Mouse (Mus musculus): ENCODE measurements around the gene Rag2. TPM values are rescaled to one million over a fixed set of nuclear protein-coding genes. Genes with fewer than 3 reads are reported as not detected.
A peak's percentile ranks its signal among the peaks of the same experiment; 100 is the strongest.

Gene Rag2
- polyA plus RNA-seq, 1 experiment from 2014 or later, result 0.09 TPM

DNA sequence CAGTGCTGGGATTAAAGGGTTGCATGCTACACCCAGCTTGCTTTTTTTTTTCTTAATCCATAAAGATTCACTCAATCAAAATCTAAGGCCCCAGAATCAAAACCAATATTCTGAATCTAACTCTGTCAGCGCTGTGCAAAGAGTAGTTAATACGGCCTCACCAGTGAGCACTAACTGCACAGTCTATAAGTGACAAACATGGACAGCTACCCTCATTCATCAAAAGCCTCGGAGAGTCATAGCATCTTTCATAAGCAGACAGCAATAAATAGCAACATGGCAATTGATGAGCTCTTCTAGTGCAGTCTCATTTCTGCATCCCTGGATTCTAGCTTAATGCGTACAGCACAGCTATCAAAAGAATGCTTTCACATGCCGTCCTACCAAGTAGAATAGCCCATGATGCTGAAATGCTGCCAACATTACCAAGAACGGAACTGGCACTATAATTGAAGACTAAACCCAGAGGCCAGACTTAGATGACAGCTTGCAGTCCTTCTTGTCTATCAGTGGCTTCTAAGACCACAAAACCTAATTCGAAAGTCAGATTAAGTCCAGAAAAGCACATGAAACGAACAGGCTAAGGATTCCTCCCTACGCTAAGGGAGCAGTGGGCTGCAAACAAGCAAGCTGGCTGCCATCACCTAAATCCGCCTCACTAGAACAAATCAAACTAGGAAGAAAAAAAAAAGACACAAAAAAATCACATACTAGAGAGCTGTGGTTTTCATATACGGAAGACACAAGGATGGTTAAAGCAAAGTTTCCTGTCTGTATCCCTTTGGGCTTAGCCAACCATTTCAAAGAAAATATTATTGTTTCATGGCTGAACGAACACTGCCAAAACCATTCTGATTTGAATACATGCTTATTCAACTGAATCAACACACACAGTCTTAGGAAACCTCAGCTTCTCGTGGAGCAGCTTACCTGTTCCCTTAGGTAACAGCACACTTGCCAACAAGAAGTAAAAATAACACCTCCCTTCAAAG is 26.0 kb upstream of the Rag2 start:
- H3K4me1 ChIP-seq, result peaks cover 22% of the 10 kb centered on the region
- 69% methylated on average over 13 of the region's 13 CpGs for WGBS
- no peak for ATAC-seq (ENCODE audit: insufficient number of reproducible peaks, insufficient read depth, low FRiP score, low TSS enrichment)
- H3K9me3 ChIP-seq, result no peaks in the 10 kb centered on the region
- no peaks in the 10 kb centered on the region for H3K27me3 ChIP-seq
- H3K4me2 ChIP-seq (replicated peaks), result no peak overlapping the region
- H3K4me3 ChIP-seq, result no peak overlapping the region
- H3K27ac ChIP-seq, result no peak overlapping the region
- no peak overlapping the region for H3K9ac ChIP-seq
- no peaks in the 10 kb centered on the region for H3K36me3 ChIP-seq

DNA sequence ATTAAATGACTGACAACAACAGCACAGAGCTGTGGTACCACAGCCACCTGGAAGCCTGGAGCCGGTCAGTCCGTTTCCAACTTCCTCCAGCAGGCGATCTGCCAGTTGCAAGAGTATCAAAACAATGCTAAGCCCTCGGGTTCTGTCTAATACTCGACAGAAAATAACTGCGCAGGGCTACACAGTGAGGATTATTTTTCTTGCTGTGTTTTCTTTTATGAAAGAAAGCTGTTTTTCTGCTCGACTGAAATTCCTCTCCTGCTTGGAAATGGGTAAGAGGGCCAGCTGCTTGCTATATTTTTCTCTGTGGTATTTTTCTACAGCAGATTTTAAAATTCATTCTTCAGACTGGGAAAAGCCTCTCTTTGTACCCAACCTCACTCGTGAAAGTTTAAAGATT is 23.8 kb upstream of the Rag2 start:
- Histone ChIP-seq H3K27me3 (no peaks in the 10 kb centered on the region), H3K4me3 (no peak overlapping the region), H3K9ac (no peak overlapping the region), H3K9me3 (no peaks in the 10 kb centered on the region), H3K27ac (peak overlapping the region; percentile 86), H3K4me1 (peaks cover 22% of the 10 kb centered on the region), H3K36me3 (no peaks in the 10 kb centered on the region), H3K4me2 (replicated peaks) (0 out of 2 replicates have a peak overlapping the region, but pooled peaks have one; percentile 24)
- peak; percentile 75; the same call in 1 of the 2 replicates for ATAC-seq (ENCODE audit: insufficient number of reproducible peaks, insufficient read depth, low FRiP score, low TSS enrichment)
- WGBS, result 10% methylated on average over 8 of the region's 8 CpGs

DNA sequence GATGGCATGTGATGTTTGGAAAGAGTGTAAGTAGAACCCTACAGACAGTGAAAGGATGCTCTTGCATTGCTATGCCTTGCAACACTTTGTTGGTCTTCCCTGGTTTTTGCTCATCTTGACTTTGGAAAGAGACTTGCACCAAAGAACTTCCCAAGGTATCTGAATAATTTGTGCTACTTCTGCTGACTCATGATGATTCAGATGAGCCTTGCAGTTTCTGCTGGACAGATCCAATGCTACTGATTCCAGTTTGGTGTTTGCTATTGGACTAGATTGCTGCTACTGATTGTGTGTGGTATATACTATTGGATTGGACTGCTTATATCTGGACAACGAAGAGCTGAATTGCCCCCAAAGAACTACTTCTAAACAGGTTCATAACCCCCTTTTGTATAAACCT is 21.4 kb upstream of the Rag2 start:
- Histone ChIP-seq H3K27ac (no peak overlapping the region), H3K4me3 (no peak overlapping the region), H3K9me3 (no peaks in the 10 kb centered on the region), H3K4me1 (peaks cover 22% of the 10 kb centered on the region), H3K36me3 (no peaks in the 10 kb centered on the region), H3K27me3 (no peaks in the 10 kb centered on the region), H3K9ac (no peak overlapping the region), H3K4me2 (replicated peaks) (no peak overlapping the region)
- WGBS, result 82% methylated on average over 1 of the region's 1 CpGs
- ATAC-seq (ENCODE audit: insufficient number of reproducible peaks, insufficient read depth, low FRiP score, low TSS enrichment), result no peak

DNA sequence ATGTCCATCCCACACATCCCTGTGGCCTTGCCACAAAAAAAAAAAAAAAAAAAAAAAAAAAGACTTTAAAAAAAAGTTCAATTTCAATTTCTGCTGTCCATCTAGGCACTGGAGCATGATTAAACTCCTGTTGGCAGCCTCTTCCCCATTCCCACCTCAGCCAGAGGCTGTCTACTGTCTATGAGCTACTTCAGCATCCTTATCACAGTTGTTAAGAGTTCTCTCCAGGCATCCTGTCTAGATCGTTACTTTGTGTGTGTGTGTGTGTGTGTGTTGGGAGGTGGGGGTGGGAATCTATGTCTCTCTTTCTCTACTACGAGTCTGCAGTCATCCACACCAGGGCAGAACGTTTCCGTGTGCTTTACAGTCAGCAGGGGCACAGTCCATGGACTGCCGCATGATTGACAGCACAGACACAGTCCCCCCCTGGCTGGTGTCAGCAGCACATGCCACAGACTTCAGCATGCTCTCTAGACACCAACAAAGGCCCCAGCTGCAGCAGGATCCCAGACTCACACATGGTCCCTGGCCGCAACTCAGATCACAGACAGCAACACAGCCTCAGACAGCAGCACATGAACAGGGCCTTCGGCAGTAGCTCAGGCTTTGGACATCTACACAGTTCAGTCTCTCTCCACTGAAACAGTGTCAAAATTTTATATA is 16.2 kb upstream of the Rag2 start:
- H3K27me3 ChIP-seq, result no peaks in the 10 kb centered on the region
- H3K27ac ChIP-seq, result no peak overlapping the region
- WGBS, result 57% methylated on average over 7 of the region's 7 CpGs
- no peaks in the 10 kb centered on the region for H3K4me1 ChIP-seq
- no peak overlapping the region for H3K4me2 ChIP-seq (replicated peaks)
- ATAC-seq (ENCODE audit: insufficient number of reproducible peaks, insufficient read depth, low FRiP score, low TSS enrichment), result 0 out of 2 replicates have a peak, but pooled peaks have one; percentile 52
- H3K4me3 ChIP-seq, result no peak overlapping the region
- no peaks in the 10 kb centered on the region for H3K36me3 ChIP-seq
- H3K9me3 ChIP-seq, result no peaks in the 10 kb centered on the region
- no peak overlapping the region for H3K9ac ChIP-seq

DNA sequence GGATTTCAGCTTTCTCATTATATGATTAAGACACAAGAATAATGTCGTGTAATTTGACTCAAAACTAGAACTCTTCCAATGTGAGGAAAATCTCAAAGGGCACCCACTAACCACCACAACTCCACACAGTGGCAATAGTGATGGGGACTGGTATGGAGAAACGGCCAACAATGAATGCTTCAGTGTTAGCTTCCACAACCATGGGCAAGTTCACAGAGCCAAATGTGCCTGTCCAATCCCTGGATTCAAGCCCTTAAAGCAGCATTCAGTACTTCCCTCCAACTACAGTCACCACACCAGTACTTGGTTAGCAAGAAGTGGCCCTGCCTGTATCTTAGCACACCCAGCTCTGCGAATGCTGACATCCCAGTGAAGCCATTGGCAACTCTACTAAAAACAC is 13.7 kb upstream of the Rag2 start:
- Histone ChIP-seq H3K27ac (no peak overlapping the region), H3K9me3 (no peaks in the 10 kb centered on the region), H3K4me2 (replicated peaks) (no peak overlapping the region), H3K27me3 (no peaks in the 10 kb centered on the region), H3K4me1 (peaks cover 1% of the 10 kb centered on the region; the same call in 1 of the 2 replicates), H3K4me3 (no peak overlapping the region), H3K36me3 (no peaks in the 10 kb centered on the region), H3K9ac (no peak overlapping the region)
- no peak for ATAC-seq (ENCODE audit: insufficient number of reproducible peaks, insufficient read depth, low FRiP score, low TSS enrichment)
- 81% methylated on average over 3 of the region's 3 CpGs for WGBS

DNA sequence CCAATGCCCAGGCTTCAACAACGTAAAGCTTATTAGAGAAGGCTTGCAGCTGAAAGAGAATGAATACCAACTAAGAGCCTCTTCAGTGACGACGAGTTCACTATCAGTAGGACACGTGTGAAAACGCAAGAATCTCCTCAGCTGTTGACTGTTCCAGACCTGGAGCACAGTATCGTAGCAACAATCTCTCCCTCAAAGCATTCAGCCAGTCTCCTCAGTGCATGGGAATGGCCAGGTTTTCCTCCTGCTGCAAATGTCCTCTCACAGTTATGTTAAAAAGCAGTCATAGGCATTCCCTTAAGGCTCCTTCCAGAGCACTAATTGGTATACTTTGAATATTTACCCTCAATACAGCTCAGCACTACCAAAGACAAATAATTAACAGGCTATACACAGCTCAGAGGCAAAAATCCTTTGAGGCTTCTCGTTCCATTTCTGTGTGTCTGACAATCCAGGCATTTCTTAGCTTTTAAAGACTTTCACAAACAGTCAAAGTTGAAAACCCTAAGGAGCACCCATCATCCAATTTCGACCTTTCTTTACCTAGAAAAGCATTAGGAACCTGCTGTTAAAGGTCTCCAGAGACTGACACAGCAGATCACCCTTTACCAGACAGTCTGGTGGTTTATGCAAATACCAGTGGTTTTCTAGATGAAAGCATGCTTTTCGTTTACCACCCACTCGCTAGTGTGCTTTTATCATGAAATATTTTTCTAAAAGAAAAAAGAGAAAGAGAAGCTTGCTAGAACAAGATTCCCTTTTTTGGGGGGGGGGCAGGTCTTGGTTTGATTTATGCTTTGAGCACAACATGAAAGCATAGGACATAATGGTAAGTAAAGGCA is 8.8 kb upstream of the Rag2 start:
- Histone ChIP-seq H3K9ac (no peak overlapping the region), H3K27me3 (no peaks in the 10 kb centered on the region), H3K4me2 (replicated peaks) (no peak overlapping the region), H3K4me1 (peaks cover 7% of the 10 kb centered on the region; the same call in 1 of the 2 replicates), H3K36me3 (no peaks in the 10 kb centered on the region), H3K9me3 (no peaks in the 10 kb centered on the region), H3K4me3 (no peak overlapping the region), H3K27ac (no peak overlapping the region)
- WGBS, result 72% methylated on average over 10 of the region's 10 CpGs
- no peak for ATAC-seq (ENCODE audit: insufficient number of reproducible peaks, insufficient read depth, low FRiP score, low TSS enrichment)

DNA sequence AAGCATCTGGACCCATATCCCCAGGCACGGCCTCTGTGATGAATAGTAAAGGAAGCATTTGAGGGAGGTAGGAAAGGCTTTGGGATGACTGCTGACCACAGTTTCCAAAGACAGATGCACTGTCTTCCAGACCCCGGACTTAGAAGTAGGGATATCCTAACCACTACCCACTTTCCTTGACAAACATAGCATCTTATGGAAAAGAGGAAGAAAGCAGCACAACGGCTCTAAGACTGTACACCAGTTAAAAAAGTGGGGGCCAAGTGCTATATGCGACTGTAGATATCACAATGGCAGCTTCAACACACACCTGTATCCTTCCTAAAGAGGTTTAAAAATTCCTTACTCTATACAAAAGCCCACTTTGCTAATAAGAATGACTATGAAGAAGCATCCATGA is 6.1 kb upstream of the Rag2 start:
- Histone ChIP-seq H3K9ac (no peak overlapping the region), H3K27me3 (no peaks in the 10 kb centered on the region), H3K27ac (no peak overlapping the region), H3K4me3 (no peak overlapping the region), H3K36me3 (no peaks in the 10 kb centered on the region), H3K4me2 (replicated peaks) (no peak overlapping the region), H3K9me3 (no peaks in the 10 kb centered on the region), H3K4me1 (peaks cover 7% of the 10 kb centered on the region; the same call in 1 of the 2 replicates)
- WGBS, result 87% methylated on average over 4 of the region's 4 CpGs
- no peak for ATAC-seq (ENCODE audit: insufficient number of reproducible peaks, insufficient read depth, low FRiP score, low TSS enrichment)

DNA sequence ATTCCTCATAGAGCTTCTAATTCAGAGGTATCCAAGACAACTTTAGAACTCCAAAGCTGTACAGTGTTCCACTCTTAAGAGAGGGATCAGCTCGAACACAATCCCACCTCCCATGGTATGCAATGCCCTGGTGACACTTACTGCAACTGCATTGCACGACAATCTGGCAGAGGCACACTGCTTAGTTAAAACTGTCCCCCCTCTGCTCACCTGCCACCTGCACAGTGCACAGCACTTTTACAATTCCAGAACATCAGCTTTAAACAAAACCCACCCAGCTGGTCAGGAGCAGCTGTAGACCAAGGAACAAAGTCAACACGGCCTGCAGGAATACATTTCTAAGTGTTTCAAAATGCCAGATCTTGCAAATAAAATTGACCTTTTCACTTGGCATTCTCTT is 3.6 kb upstream of the Rag2 start:
- Histone ChIP-seq H3K27ac (no peak overlapping the region), H3K27me3 (no peaks in the 10 kb centered on the region), H3K4me1 (peaks cover 9% of the 10 kb centered on the region; the same call in 1 of the 2 replicates), H3K4me3 (no peak overlapping the region), H3K9me3 (no peaks in the 10 kb centered on the region), H3K9ac (no peak overlapping the region), H3K4me2 (replicated peaks) (no peak overlapping the region), H3K36me3 (no peaks in the 10 kb centered on the region)
- no peak for ATAC-seq (ENCODE audit: insufficient number of reproducible peaks, insufficient read depth, low FRiP score, low TSS enrichment)
- 75% methylated on average over 3 of the region's 3 CpGs for WGBS

DNA sequence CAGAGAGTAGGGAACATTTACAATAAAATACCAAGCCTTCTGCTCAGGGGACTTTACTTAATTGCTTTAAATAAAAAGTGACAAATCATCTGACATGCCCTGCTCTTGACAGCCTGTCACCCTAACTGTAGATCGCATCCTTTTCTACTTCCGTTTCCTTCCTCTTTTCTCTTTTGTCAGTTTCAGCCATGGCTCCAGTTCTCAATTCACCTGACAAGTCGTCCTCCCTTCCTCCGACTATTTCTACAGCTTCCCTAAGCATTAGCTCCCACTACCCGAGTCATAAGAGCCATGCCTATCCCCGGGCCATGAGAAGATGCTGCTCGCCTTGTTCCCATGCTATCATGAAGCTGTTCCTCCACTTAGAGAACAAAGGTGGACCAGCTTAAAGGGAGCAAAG is 2.9 kb upstream of the Rag2 start:
- ATAC-seq (ENCODE audit: insufficient number of reproducible peaks, insufficient read depth, low FRiP score, low TSS enrichment), result no peak
- peaks cover 7% of the 10 kb centered on the region for H3K4me1 ChIP-seq
- H3K27ac ChIP-seq, result no peak overlapping the region
- H3K4me3 ChIP-seq, result no peak overlapping the region
- 74% methylated on average over 7 of the region's 7 CpGs for WGBS
- H3K4me2 ChIP-seq (replicated peaks), result no peak overlapping the region
- no peaks in the 10 kb centered on the region for H3K36me3 ChIP-seq
- H3K9me3 ChIP-seq, result no peaks in the 10 kb centered on the region
- no peak overlapping the region for H3K9ac ChIP-seq
- no peaks in the 10 kb centered on the region for H3K27me3 ChIP-seq

DNA sequence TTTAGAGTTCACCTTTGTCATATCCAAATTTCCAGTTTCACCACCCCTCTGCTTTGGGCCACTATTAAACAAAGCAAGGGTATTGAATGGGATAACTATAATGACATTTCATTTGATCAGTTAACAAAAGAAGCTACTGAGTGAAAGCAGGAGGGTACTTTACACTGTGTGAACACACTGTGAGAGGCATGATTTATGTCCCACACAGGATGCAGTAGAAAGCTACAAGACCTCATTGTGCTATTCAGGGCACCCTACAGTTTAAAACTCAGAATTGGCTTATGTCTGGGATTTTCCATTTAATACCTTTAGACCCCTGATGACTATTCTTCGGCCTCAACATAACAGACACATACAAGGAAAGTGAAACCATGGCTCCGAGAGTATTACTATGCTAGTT is 1.5 kb upstream of the Rag2 start:
- no peak overlapping the region for H3K4me3 ChIP-seq
- H3K36me3 ChIP-seq, result no peaks in the 10 kb centered on the region
- 80% methylated on average over 2 of the region's 2 CpGs for WGBS
- peaks cover 7% of the 10 kb centered on the region for H3K4me1 ChIP-seq
- no peak overlapping the region for H3K27ac ChIP-seq
- no peak for ATAC-seq (ENCODE audit: insufficient number of reproducible peaks, insufficient read depth, low FRiP score, low TSS enrichment)
- no peaks in the 10 kb centered on the region for H3K9me3 ChIP-seq
- no peaks in the 10 kb centered on the region for H3K27me3 ChIP-seq
- H3K4me2 ChIP-seq (replicated peaks), result no peak overlapping the region
- H3K9ac ChIP-seq, result no peak overlapping the region

DNA sequence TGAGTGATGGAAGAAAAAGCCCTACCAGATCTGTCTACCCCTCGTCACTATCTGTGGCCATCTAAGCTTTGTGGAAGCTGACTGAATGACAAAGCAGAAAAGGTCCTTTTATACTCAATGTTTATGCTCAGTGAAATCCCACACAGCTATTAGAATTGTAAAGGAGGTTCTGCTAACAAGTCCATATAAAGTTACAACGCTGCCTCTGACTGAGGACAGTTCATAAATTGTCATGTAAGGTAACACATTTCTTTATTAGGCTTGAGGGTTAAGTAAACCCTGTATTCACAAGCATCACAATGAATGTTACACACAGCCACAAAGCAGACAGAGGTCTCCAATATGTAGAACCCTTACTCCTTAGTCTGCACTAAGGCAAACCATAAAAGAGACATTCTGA is 507 bp upstream of the Rag2 start:
- Histone ChIP-seq H3K9ac (no peak overlapping the region), H3K9me3 (no peaks in the 10 kb centered on the region), H3K4me2 (replicated peaks) (no peak overlapping the region), H3K4me1 (peaks cover 7% of the 10 kb centered on the region), H3K27me3 (no peaks in the 10 kb centered on the region), H3K27ac (no peak overlapping the region), H3K36me3 (no peaks in the 10 kb centered on the region), H3K4me3 (no peak overlapping the region)
- no peak for ATAC-seq (ENCODE audit: insufficient number of reproducible peaks, insufficient read depth, low FRiP score, low TSS enrichment)
- WGBS, result 64% methylated on average over 2 of the region's 2 CpGs
